Comparison of ENCODE assay signal across 12 mouse cellular contexts in genomic region chr12:3956351-3956750, GRCm38 (mm10). TPM values are rescaled to one million over a fixed set of nuclear protein-coding genes. Genes with fewer than 3 reads are reported as not detected.
DNase-seq lines count a peak whose midpoint lies in the region; ATAC-seq and TF ChIP-seq lines count a peak whose summit lies in the region.
"Had no signal": no experiment of that assay in that cellular context is flagged by ENCODE, and none has a peak within 500 bp of the region (broad histone marks: within the 10 kb centered on the region; RNA-seq: fewer than 3 reads in every experiment).

No protein-coding gene starts in this region.

- no peak for ATAC-seq in intestine, postnatal 0 days
- no peak for ATAC-seq in intestine, embryonic 16.5 days
- ATAC-seq in megakaryocyte-erythroid progenitor cell, adult 5-6 weeks (replicated peaks; ENCODE audit: low FRiP score, low TSS enrichment, poor library complexity, severe bottlenecking) = no peak

- no peaks in the 10 kb centered on the region for H3K9me3 ChIP-seq in intestine, postnatal 0 days (ENCODE audit: control insufficient read depth)
- H3K9me3 ChIP-seq in intestine, embryonic 16.5 days (ENCODE audit: control insufficient read depth, low read length) = no peaks in the 10 kb centered on the region
- H3K9me3 ChIP-seq: limb, embryonic 12.5 days; midbrain, embryonic 10.5 days had no signal

- H3K27me3 ChIP-seq in intestine, postnatal 0 days (replicated peaks; ENCODE audit: control insufficient read depth, insufficient read depth, low read length) = 0 out of 2 replicates have a peak, but pooled peaks cover 13% of the 10 kb centered on the region
- H3K27me3 ChIP-seq in intestine, embryonic 16.5 days (replicated peaks; ENCODE audit: control insufficient read depth, insufficient read depth, low read length) = peaks cover 14% of the 10 kb centered on the region

- no peak overlapping the region for H3K4me3 ChIP-seq in intestine, postnatal 0 days (ENCODE audit: low read depth, low read length)
- no peak overlapping the region for H3K4me3 ChIP-seq in intestine, embryonic 16.5 days (ENCODE audit: low read length)
- H3K4me3 ChIP-seq: limb, embryonic 12.5 days; midbrain, embryonic 10.5 days had no signal

- H3K4me2 ChIP-seq in intestine, postnatal 0 days (replicated peaks; ENCODE audit: low read depth) = no peak overlapping the region
- H3K4me2 ChIP-seq in intestine, embryonic 16.5 days (ENCODE audit: low read depth, low read length) = no peak overlapping the region
- H3K4me2 ChIP-seq: limb, embryonic 12.5 days had no signal

- H3K4me1 ChIP-seq in intestine, postnatal 0 days (replicated peaks; ENCODE audit: control insufficient read depth, insufficient read depth, low read length) = peaks cover 4% of the 10 kb centered on the region; the same call in 1 of the 2 replicates
- peaks cover 6% of the 10 kb centered on the region for H3K4me1 ChIP-seq in intestine, embryonic 16.5 days (ENCODE audit: control insufficient read depth, insufficient read depth, low read length)

- peak; percentile 55 for TF ChIP-seq CTCF in intestine, postnatal 0 days (IDR thresholded peaks at IDR 0.05; ENCODE audit: low read depth)

- no peak overlapping the region for H3K27ac ChIP-seq in intestine, postnatal 0 days (ENCODE audit: low read depth, low read length)
- no peak overlapping the region for H3K27ac ChIP-seq in intestine, embryonic 16.5 days (ENCODE audit: low read length)
- H3K27ac ChIP-seq: limb, embryonic 12.5 days; midbrain, embryonic 10.5 days had no signal

- peak; percentile 23 for DNase-seq in thymus, postnatal 14 days
- DNase-seq in thymus, postnatal 36 days = no peak
- peak; percentile 53 for DNase-seq in brain, adult 2 months (ENCODE audit: low read depth, low spot score)
- DNase-seq in frontal cortex, postnatal 36 days (ENCODE audit: low spot score in 2 of 2) = no peak
- DNase-seq: gastrocnemius, postnatal 10 days; kidney, postnatal 25 days; spleen, adult 18-20 months had no signal

- no peaks in the 10 kb centered on the region for H3K36me3 ChIP-seq in intestine, postnatal 0 days (ENCODE audit: control insufficient read depth, insufficient read depth)
- no peaks in the 10 kb centered on the region for H3K36me3 ChIP-seq in intestine, embryonic 16.5 days (ENCODE audit: control insufficient read depth, insufficient read depth, low read length)
- H3K36me3 ChIP-seq: limb, embryonic 12.5 days; midbrain, embryonic 10.5 days had no signal

- WGBS in intestine, postnatal 0 days = 17% methylated on average over 3 of the region's 3 CpGs
- WGBS in intestine, embryonic 16.5 days = 24% methylated on average over 3 of the region's 3 CpGs

- H3K9ac ChIP-seq in intestine, postnatal 0 days (ENCODE audit: low read depth, low read length) = no peak overlapping the region
- no peak overlapping the region for H3K9ac ChIP-seq in intestine, embryonic 16.5 days (ENCODE audit: low read depth, low read length)
- H3K9ac ChIP-seq: limb, embryonic 12.5 days had no signal

RNA-seq across cellular contexts. Expression of gene Pomc, which starts 1.6 kb away (rescaled TPM):
- polyA plus RNA-seq in intestine, postnatal 0 days (2015; fragmentation: Nextera tagmentation; extraction: Ambion mirVana) = 1.0 and 1.3 TPM in 2 replicates
- polyA plus RNA-seq in intestine, embryonic 16.5 days (2015; fragmentation: Nextera tagmentation; extraction: Ambion mirVana) = 2.4 and 2.5 TPM in 2 replicates
- total RNA-seq in megakaryocyte-erythroid progenitor cell, adult 5-6 weeks (2014; fragmentation: Nextera tagmentation) = 0.68 and 1.8 TPM in 2 replicates
- not detected in 2 replicates for total RNA-seq in megakaryocyte-erythroid progenitor cell, adult 5-6 weeks (2017)

Comparison
In these comparisons a context has a peak if more than half of its experiments do, and no peak if none do; other contexts are left out.
1. DNase-seq: peak in thymus, postnatal 14 days (single experiment) and brain, adult 2 months (single experiment); none in thymus, postnatal 36 days (0 of 2) and frontal cortex, postnatal 36 days (0 of 2).